Mouse (Mus musculus) bone marrow macrophage, adult 2 months (primary cell): ENCODE measurements at regions not wholly inside any gene's neighbourhood (a gene's known extent, or its start where the extent isn't known, plus 50 kb on each side); places are given as distances from the start of the nearest gene placed in this dataset.

Source experiments
- H3K27ac ChIP-seq: 2 replicates; pipeline ENCODE4 v1.5.1; 2012; ENCODE audit warnings: low read depth, low read length; ENCODE audit not compliant: insufficient read depth
- H3K4me1 ChIP-seq: 2 replicates; pipeline ENCODE4 v1.6.1; 2012; ENCODE audit warnings: low read length; ENCODE audit not compliant: control insufficient read depth, insufficient read depth
- H3K4me3 ChIP-seq: 2 replicates; pipeline ENCODE4 v1.5.1; 2012; ENCODE audit warnings: mild to moderate bottlenecking, low read length, moderate library complexity; ENCODE audit not compliant: insufficient read depth
- CTCF ChIP-seq: IDR thresholded peaks from 2 replicates; pipeline ENCODE4 v1.5.1; 2012; ENCODE audit warnings: low read depth, mild to moderate bottlenecking, low read length, moderate library complexity
- POLR2A ChIP-seq: IDR thresholded peaks from 2 replicates; pipeline ENCODE4 v1.6.1; 2012; ENCODE audit warnings: mild to moderate bottlenecking, low read depth, low read length, borderline replicate concordance

DNA sequence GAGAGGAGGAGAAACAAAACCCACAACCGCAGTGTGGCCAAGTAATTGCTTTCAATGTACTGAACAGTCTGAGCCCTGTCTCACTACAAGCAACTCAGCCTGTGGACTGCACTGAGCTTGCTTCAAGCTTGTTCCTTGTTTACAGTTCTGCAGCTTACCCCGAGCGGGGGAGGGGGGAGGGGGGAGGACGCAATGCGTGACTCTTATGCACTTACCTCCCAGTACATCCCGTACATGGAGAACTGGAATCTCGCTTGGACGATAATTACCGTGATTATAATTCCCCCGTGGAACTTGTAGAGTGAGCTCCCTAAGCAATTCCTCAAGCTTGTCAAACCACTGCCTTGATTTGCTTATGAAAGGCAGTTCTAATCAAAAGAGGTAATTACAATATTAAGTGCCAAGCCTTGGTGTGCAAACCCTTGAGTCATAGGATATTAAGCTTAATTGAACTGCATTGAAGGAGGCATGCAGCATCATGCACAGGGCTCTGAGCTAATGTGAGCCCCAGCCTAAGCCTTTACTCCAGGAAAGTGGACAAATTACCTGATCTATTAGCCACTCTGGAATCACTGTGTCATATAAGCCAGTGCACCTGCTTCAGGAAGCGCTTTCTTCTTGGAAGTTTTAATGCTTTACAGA lies 397.0 kb upstream of the Klf4 start:
- Histone ChIP-seq H3K4me3 (no peak overlapping the region), H3K27ac (no peak overlapping the region), H3K4me1 (peaks cover 8% of the 10 kb centered on the region)
- no peak for TF ChIP-seq POLR2A
- TF ChIP-seq CTCF: no peak

DNA sequence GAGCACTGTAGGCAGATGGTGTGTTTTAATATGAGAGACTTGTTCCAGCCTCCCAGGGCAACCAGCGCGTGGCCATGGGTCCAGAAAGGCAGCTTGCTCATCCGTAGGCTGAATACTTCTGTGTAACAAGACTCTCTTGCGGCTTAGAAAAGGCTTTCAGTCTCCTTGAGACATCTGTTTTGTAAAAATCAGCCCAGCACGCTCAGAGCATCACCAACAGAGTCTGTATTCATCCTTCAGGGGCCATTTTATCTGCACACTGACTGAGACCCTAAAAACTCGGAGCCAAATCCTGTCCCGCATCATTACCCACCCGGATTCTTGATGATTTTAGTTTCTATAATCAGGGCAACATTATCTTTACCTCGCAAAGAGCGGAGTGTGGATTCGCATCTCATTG lies 396.4 kb upstream of the Klf4 start:
- peaks cover 8% of the 10 kb centered on the region for H3K4me1 ChIP-seq
- no peak overlapping the region for H3K27ac ChIP-seq

DNA sequence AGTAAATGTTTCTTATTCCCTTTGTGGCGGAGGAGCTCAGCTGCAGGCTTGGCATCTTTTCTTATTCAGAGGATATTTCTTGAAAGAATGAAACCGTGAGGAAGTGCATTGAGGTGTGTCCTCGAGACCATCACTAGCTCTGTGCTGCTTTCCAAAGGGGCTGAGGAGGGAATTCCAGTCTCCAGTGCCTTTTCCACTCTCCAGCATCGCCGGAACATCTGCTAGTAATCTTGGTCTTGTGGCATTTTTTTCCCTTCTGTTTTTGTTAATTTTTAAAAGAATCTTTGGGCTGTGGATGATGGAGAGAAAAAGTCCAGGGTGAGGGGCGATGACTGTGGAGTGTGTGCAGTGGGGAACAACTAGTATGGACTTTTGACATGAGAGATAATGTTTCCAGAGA lies 395.9 kb upstream of the Klf4 start:
- peaks cover 8% of the 10 kb centered on the region for H3K4me1 ChIP-seq
- no peak overlapping the region for H3K27ac ChIP-seq
- H3K4me3 ChIP-seq: no peak overlapping the region
- no peak for TF ChIP-seq CTCF
- TF ChIP-seq POLR2A: no peak

More for the DNA sequence above, 396.4 kb upstream of the Klf4 start:
- no peak overlapping the region for H3K4me3 ChIP-seq
- TF ChIP-seq CTCF (no peak), POLR2A (no peak)

DNA sequence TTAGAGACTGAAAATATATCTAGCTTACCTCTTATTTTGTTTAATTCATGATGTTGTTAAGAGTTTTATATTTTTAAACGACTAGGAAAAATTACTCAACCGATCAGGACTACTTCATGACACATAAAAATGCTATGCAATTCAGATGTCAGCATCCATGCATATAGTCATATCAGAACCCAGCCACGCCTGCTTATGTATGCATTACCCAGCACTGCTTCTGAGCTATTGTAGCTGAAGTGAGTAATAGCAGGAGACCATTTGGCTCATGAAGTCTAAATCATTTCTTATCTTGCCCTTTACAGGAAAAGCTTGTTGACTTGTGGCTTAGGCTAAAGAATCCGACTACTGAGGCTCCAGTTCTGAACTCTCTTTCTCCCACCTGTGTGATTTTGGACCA lies 395.1 kb upstream of the Klf4 start:
- TF ChIP-seq CTCF: no peak
- no peak for TF ChIP-seq POLR2A
- no peak overlapping the region for H3K4me3 ChIP-seq
- H3K4me1 ChIP-seq: peaks cover 6% of the 10 kb centered on the region
- H3K27ac ChIP-seq: no peak overlapping the region

DNA sequence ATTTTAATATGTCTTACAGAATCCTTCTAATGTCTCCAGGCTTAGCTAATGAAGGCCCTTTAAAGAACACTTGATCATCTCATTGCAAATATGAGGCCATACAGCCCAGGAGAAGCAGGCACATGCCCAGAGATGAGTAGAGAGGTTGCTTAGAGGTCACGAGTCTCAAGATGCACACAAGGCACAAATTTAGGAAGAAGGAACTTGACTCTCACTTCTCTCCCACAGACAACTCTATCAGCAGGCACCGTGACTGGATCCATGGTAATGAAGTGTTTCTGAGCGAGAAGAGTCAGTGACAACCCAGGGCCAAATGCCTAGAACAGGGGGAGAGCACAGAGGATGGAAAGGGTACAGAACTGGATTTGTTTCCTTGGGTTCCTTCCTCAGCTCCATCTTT lies 392.7 kb upstream of the Klf4 start:
- no peak overlapping the region for H3K4me3 ChIP-seq
- no peak overlapping the region for H3K27ac ChIP-seq
- TF ChIP-seq CTCF: no peak
- TF ChIP-seq POLR2A: no peak
- peaks cover 4% of the 10 kb centered on the region for H3K4me1 ChIP-seq

DNA sequence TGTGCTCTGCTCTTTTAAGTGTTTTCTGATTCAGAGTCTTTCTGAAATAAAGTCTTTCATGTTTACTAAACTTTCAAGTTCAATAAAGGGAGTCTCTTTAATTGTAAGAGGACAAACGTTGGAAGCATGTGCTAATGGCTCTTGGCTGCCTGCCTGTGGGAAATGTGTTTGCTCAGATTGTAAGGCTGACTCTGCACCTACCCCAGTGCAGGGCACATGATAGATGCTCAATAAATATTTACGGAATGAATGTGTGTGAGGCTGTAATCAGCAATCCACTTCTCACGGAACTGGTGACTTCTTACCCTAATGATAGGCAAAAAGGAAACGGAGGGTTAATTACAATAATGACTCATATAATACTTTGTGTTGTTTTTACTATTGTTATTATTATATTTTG lies 389.0 kb upstream of the Klf4 start:
- H3K4me3 ChIP-seq: no peak overlapping the region
- no peak for TF ChIP-seq CTCF
- no peak for TF ChIP-seq POLR2A
- no peak overlapping the region for H3K27ac ChIP-seq
- H3K4me1 ChIP-seq: peaks cover 4% of the 10 kb centered on the region

DNA sequence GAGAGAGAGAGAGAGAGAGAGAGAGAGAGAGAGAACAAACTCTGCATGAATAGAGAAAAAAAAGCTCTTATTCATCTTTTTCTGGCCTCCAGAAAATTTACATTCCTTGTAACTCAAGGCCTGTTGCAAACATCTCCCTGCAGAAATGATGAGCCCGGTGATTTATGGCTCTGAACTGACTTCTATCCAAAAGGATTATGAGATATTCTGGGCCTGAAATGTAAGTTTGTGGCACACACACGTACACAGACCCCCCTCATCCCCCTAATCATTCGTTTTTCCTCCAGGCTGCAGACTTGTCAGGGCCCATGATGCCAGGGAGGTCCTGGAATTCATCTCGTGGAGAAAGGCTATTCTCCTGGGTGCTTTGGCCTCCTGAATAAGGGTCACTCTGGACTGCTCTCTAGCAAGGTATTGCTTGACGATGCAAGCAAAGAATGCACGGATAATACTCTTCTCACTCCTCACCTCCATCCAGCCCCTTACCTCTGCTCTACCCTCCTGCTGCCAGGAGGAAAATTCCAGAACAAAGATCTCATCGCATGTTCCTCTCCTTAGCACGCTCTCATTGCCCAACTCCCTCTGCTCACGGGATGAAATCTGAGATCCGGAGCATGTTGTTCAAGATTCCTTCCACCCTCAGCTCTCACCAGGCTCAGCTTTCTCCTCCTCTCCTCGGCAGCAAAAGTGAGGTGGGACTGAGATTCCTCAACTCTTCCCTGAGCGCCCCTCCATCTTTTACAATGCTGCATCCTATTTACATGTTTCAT lies 362.0 kb upstream of the Klf4 start:
- Histone ChIP-seq H3K4me1 (0 out of 2 replicates have a peak, but pooled peaks cover 2% of the 10 kb centered on the region), H3K27ac (no peak overlapping the region), H3K4me3 (no peak overlapping the region)
- TF ChIP-seq POLR2A: no peak
- TF ChIP-seq CTCF: no peak

DNA sequence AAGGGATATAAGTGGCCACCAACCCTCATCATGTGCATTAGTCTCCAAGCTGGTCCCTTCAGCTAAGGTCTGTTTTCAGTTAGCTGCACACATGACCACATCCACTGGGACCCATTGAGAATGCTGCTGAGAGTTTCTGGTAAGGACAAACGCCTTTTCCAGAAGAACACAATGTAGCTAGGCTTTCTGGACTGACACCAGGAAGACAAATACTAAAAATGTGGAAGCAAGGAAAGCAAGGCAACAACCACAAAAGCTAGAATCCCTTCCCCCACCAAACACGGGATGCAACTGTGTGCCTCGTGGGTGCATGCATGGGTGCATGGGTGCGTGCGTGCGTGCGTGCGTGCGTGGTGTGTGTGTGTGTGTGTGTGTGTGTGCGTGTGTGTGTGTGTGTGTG lies 359.4 kb upstream of the Klf4 start:
- H3K4me1 ChIP-seq: no peaks in the 10 kb centered on the region
- no peak overlapping the region for H3K27ac ChIP-seq
- TF ChIP-seq POLR2A: no peak
- TF ChIP-seq CTCF: no peak
- H3K4me3 ChIP-seq: no peak overlapping the region

DNA sequence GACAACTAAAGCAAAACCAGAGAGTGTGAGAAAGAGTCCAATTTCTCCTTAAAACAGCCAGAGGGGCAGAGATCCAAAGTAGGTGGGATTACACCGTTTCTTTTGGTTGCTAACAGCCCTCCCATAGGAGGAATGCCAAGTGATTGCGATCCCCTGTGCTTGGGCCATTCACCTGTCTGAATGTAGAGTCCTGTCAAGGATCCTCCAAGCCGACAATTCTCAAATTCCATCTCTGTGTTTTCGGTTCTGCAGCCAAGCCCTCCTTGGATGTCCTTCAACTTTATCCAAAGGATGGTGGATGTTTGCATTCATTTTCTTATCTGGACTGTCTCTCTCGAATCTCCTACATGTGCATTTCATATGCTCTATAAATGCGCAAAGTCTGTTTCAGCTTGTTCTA lies 355.3 kb upstream of the Klf4 start:
- H3K4me1 ChIP-seq: no peaks in the 10 kb centered on the region
- H3K27ac ChIP-seq: no peak overlapping the region
- no peak for TF ChIP-seq CTCF
- no peak for TF ChIP-seq POLR2A
- H3K4me3 ChIP-seq: no peak overlapping the region

DNA sequence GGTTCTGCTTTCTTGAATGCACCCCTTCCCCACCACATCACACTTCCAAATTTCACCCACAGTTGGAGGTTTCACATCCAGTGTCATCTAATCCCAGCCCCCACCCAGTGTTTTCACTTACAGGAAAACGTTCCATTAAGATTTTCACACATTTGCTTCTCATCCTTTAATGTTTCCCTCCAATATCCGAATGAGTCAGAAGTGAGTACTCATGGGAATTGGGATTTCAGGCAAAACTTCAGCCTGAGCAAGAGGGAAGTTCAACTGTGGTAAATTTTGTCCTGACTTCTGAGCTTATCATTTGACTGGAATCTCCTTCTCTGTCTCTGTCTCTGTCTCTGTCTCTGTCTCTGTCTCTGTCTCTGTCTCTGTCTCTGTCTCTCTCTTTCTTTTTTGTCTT lies 350.3 kb upstream of the Klf4 start:
- TF ChIP-seq CTCF (no peak), POLR2A (no peak)
- H3K4me1 ChIP-seq: no peaks in the 10 kb centered on the region
- H3K27ac ChIP-seq: no peak overlapping the region
- H3K4me3 ChIP-seq: no peak overlapping the region

DNA sequence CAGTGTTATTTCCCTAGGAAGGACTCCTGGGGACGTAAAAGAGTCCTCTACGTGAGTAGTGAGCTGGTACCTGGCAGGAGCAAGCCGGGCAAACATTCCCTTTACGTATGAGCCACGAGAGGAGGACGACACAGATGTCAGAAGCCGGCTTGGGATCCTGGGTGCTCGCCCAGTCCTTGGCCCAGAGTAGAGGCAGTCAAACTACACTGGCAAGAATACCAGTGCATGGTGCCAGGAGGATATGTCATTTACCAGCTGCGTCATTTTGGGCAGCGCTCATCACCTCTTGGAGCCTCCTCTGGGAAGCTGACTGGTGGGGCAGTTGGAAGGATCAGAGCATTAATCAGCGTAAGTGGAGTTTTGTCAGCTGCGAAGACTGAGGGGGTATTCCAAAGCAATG lies 343.0 kb upstream of the Klf4 start:
- no peaks in the 10 kb centered on the region for H3K4me1 ChIP-seq
- no peak overlapping the region for H3K4me3 ChIP-seq
- H3K27ac ChIP-seq: no peak overlapping the region
- TF ChIP-seq CTCF (no peak), POLR2A (no peak)
